Mouse (Mus musculus) B cell, adult 62 days (primary cell): Measurements from ENCODE around the gene Grtp1. TPM values are rescaled to one million over a fixed set of nuclear protein-coding genes. Genes with fewer than 3 reads are reported as not detected.

Experiments
- total RNA-seq: library from RNA; stranded (reverse); gene quantifications from 4 replicates; pipeline ENCODE4 v1.2.4, GENCODE M21; 2023

Gene Grtp1
- not detected in 4 replicates for total RNA-seq

DNA sequence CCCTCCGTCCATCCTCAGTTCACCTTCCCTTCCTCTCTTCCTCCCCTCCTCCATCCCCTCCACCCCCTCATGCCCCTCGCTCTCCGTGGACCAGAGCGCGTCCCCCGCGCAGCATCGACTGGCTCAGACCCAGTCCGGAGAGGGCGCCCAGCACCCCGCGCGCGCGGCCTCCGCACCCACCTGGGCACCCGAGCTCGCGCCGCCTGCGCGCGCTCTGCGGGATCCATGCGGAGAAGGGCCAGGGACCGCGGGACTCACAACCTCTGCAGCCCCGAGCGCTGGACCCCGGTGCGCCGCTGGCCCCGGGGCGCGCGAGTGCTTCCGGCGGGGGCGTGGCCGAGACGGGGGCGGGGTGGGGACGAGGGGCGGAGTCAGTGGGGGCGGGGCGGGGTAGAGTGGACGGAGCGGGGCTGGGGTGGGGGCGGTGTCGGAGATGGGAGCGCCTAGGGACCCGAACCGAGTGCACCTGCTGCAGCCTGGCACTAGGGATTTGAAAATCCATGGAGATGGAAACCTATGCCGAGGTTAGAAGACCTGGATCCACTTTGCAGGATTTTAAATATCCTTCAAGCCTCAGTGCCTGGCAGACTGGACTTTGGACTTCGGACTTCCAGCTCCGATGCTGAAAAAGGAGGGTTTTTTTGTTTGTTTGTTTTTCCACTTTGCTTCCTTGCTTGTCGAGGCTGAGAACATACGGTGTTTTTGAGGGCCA, at the start of gene Grtp1:
Gene Grtp1, minus strand, starts transcription at position 320 of the 712 bp plus-strand sequence.

DNA sequence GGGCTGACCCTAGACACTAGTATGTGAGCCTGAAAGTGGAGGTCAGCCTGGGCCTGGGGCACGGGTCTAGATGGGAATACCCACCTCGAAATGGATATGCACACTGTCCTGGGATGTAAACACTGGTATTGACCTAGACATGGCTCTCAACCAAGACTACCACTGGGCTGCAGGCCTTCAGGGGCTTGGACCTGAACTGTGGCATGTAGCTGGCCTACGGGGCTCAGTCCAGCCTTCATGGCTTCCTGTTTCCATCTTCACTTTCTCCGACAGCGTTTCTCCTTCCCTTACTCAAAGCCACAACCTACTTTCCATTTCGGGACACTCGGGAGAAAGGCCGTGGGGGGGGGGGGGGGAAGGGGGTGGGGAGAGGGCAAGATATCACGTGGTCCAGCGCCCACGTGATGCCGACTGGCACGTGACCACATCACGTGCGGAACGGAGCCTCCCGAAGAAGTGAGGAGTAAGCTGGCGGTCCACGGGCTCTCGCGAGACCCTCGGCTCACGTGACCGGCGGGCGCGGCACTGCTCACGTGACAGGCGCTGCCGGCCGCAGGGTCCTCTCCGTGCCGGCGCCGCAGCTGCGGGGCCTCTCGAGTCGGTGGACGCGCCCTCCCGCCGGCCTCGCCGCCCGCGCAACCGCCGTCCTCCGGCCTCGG, 41.6 kb downstream of the Grtp1 start, which contains the start of gene Lamp1:
Gene Lamp1, plus strand, starts transcription at position 444 of the 659 bp plus-strand sequence.

Other genes starting within 250 kb of the Grtp1 start
- gene F7, start 174.6 kb downstream of the Grtp1 start, total RNA-seq, result not detected in 4 replicates
- gene F10, start 163.3 kb downstream of the Grtp1 start, total RNA-seq, result not detected in 4 replicates
- gene Proz, start 139.7 kb downstream of the Grtp1 start, total RNA-seq, result not detected in 4 replicates
- 32.0 to 38.7 TPM (median 36.2 TPM) in 4 replicates for gene Pcid2, start 95.2 kb downstream of the Grtp1 start, total RNA-seq
- gene Cul4a, start 95.0 kb downstream of the Grtp1 start, total RNA-seq, result 42.3 to 56.1 TPM (median 49.9 TPM) in 4 replicates
- 136 to 148 TPM (median 146 TPM) in 4 replicates for gene Lamp1, start 41.5 kb downstream of the Grtp1 start, total RNA-seq
- gene Adprhl1, start 53.5 kb upstream of the Grtp1 start, total RNA-seq, result not detected in 4 replicates
- 9.9 to 13.9 TPM (median 13.2 TPM) in 4 replicates for gene Dcun1d2, start 87.5 kb upstream of the Grtp1 start, total RNA-seq
- 15.7 to 19.0 TPM (median 17.5 TPM) in 4 replicates for gene Tmco3, start 87.6 kb upstream of the Grtp1 start, total RNA-seq
- gene Tfdp1, start 138.1 kb upstream of the Grtp1 start, total RNA-seq, result 23.4 to 26.9 TPM (median 25.5 TPM) in 4 replicates
- not detected in 4 replicates for gene Atp4b, start 196.2 kb upstream of the Grtp1 start, total RNA-seq
- gene Grk1, start 204.5 kb upstream of the Grtp1 start, total RNA-seq, result 0.06 TPM in 1 of 4 replicates, not detected in the others
- gene Tmem255b, start 234.6 kb upstream of the Grtp1 start, total RNA-seq, result not detected in 4 replicates